Mouse (Mus musculus): ENCODE results near the gene Gpr152.

Gpr152 gene

GRCm38 (mm10) chr19:4139446-4139845, at the start of gene Gpr152:
Gene Gpr152, plus strand, starts transcription at chr19:4139787.
- DNase-seq (ENCODE audit: extremely low spot score), result no peak

- no peak for DNase-seq (ENCODE audit: extremely low spot score)
These were observed 49.1 kb upstream of the Gpr152 start for GRCm38 (mm10) chr19:4090446-4090845.

- DNase-seq (ENCODE audit: extremely low spot score), result no peak
These were observed 48.2 kb upstream of the Gpr152 start for GRCm38 (mm10) chr19:4091383-4091782.

- DNase-seq (ENCODE audit: extremely low spot score), result no peak
These were observed 46.8 kb upstream of the Gpr152 start for GRCm38 (mm10) chr19:4092750-4093149.

- no peak for DNase-seq (ENCODE audit: extremely low spot score)
These were observed 45.8 kb upstream of the Gpr152 start for GRCm38 (mm10) chr19:4093772-4094171.

- DNase-seq (ENCODE audit: extremely low spot score), result no peak
These were observed 45.2 kb upstream of the Gpr152 start for GRCm38 (mm10) chr19:4094348-4094747.

GRCm38 (mm10) chr19:4094774-4095303, 44.7 kb upstream of the Gpr152 start:
- no peak for DNase-seq (ENCODE audit: extremely low spot score)

GRCm38 (mm10) chr19:4095802-4096201, 43.8 kb upstream of the Gpr152 start:
- DNase-seq (ENCODE audit: extremely low spot score), result no peak

- peak; percentile 100 for DNase-seq (ENCODE audit: extremely low spot score)
These were observed 42.7 kb upstream of the Gpr152 start, which contains the start of gene Cdk2ap2 for GRCm38 (mm10) chr19:4096642-4097440. Gene Cdk2ap2, plus strand, starts transcription at chr19:4097182.

GRCm38 (mm10) chr19:4097441-4097825, 42.2 kb upstream of the Gpr152 start:
- DNase-seq (ENCODE audit: extremely low spot score), result no peak

- DNase-seq (ENCODE audit: extremely low spot score), result no peak
These were observed 41.2 kb upstream of the Gpr152 start for GRCm38 (mm10) chr19:4098426-4098825.

GRCm38 (mm10) chr19:4099056-4099455, 40.5 kb upstream of the Gpr152 start:
- DNase-seq (ENCODE audit: extremely low spot score), result peak; percentile 84

GRCm38 (mm10) chr19:4099837-4100717, 39.5 kb upstream of the Gpr152 start, which contains the start of gene Pitpnm1:
Gene Pitpnm1, plus strand, starts transcription at chr19:4099998.
- peak; percentile 63 for DNase-seq (ENCODE audit: extremely low spot score)

- DNase-seq (ENCODE audit: extremely low spot score), result no peak
These were observed 38.8 kb upstream of the Gpr152 start for GRCm38 (mm10) chr19:4100718-4101261.

- no peak for DNase-seq (ENCODE audit: extremely low spot score)
These were observed 38.1 kb upstream of the Gpr152 start for GRCm38 (mm10) chr19:4101466-4101865.

GRCm38 (mm10) chr19:4102049-4102448, 37.5 kb upstream of the Gpr152 start:
- no peak for DNase-seq (ENCODE audit: extremely low spot score)

GRCm38 (mm10) chr19:4102626-4103025, 37.0 kb upstream of the Gpr152 start:
- DNase-seq (ENCODE audit: extremely low spot score), result no peak

- DNase-seq (ENCODE audit: extremely low spot score), result no peak
These were observed 36.3 kb upstream of the Gpr152 start for GRCm38 (mm10) chr19:4103294-4103693.

GRCm38 (mm10) chr19:4103792-4104191, 35.8 kb upstream of the Gpr152 start:
- DNase-seq (ENCODE audit: extremely low spot score), result no peak

GRCm38 (mm10) chr19:4104675-4105194, 34.9 kb upstream of the Gpr152 start:
- no peak for DNase-seq (ENCODE audit: extremely low spot score)

- no peak for DNase-seq (ENCODE audit: extremely low spot score)
These were observed 32.9 kb upstream of the Gpr152 start for GRCm38 (mm10) chr19:4106654-4107053.

GRCm38 (mm10) chr19:4108535-4108934, 31.1 kb upstream of the Gpr152 start:
- DNase-seq (ENCODE audit: extremely low spot score), result no peak
